Mouse (Mus musculus): Measurements from ENCODE around the gene Rnf19b. TPM values are rescaled to one million over a fixed set of nuclear protein-coding genes. Genes with fewer than 3 reads are reported as not detected.

Gene Rnf19b
- total RNA-seq, 1 experiment, result 66.7 TPM

- no peak for TF ChIP-seq CHD2 (IDR thresholded peaks at IDR 0.05; ENCODE audit: low read depth, low read length)
- TF ChIP-seq HCFC1 (IDR thresholded peaks at IDR 0.05; ENCODE audit: borderline replicate concordance, insufficient read depth, low read length), result no peak
- TF ChIP-seq MAFK (IDR thresholded peaks at IDR 0.05; ENCODE audit: insufficient read depth, low read depth, low read length), result no peak
- TF ChIP-seq ZC3H11A (IDR thresholded peaks at IDR 0.05; ENCODE audit: borderline replicate concordance, low read depth, low read length), result no peak
- no peak for TF ChIP-seq ZNF384 (IDR thresholded peaks at IDR 0.05; ENCODE audit: low read depth, low read length)
- H3K9me3 ChIP-seq (ENCODE audit: control insufficient read depth, insufficient read depth, low read depth, low read length), result no peaks in the 10 kb centered on the region
- H3K9ac ChIP-seq (ENCODE audit: insufficient read depth, low read depth, low read length, poor library complexity, severe bottlenecking), result no peak overlapping the region
- H3K36me3 ChIP-seq (ENCODE audit: control insufficient read depth, insufficient read depth, low read length, poor library complexity, severe bottlenecking), result no peaks in the 10 kb centered on the region
- in situ Hi-C loops (cut with MboI; ENCODE audit: low sequenced_read_pairs in 2 of 2, unreplicated experiment in 2 of 2), result no loop called here
- no peak for DNase-seq (ENCODE audit: low read depth, low spot score)
- H3K4me1 ChIP-seq (ENCODE audit: control insufficient read depth in 2 of 2, insufficient read depth in 2 of 2, low read length in 2 of 2, poor library complexity in 1 of 2), result peaks cover 4 to 6% of the 10 kb centered on the region in 2 experiments; a peak in 3 of 4 replicates
- H3K27ac ChIP-seq (ENCODE audit: insufficient read depth, low read depth, low read length, poor library complexity, severe bottlenecking), result no peak overlapping the region
- no peak overlapping the region for H3K4me3 ChIP-seq (ENCODE audit: insufficient read depth in 1 of 2, low read depth in 1 of 2, low read length in 2 of 2, poor library complexity in 1 of 2, severe bottlenecking in 1 of 2)
Measured at GRCm38 (mm10) chr4:129065688-129066236, 7.7 kb downstream of the Rnf19b start.

GRCm38 (mm10) chr4:129067638-129068415, 9.8 kb downstream of the Rnf19b start:
- Histone ChIP-seq H3K4me3 (ENCODE audit: insufficient read depth in 1 of 2, low read depth in 1 of 2, low read length in 2 of 2, poor library complexity in 1 of 2, severe bottlenecking in 1 of 2) (no peak overlapping the region), H3K9me3 (ENCODE audit: control insufficient read depth, insufficient read depth, low read depth, low read length) (no peaks in the 10 kb centered on the region), H3K27ac (ENCODE audit: insufficient read depth, low read depth, low read length, poor library complexity, severe bottlenecking) (no peak overlapping the region; the same call in 1 of the 2 replicates), H3K36me3 (ENCODE audit: control insufficient read depth, insufficient read depth, low read length, poor library complexity, severe bottlenecking) (peaks cover 2% of the 10 kb centered on the region; the same call in 1 of the 2 replicates), H3K4me1 (ENCODE audit: control insufficient read depth in 2 of 2, insufficient read depth in 2 of 2, low read length in 2 of 2, poor library complexity in 1 of 2) (peaks cover 0 to 4% of the 10 kb centered on the region in 2 experiments; a peak in 1 of 4 replicates), H3K9ac (ENCODE audit: insufficient read depth, low read depth, low read length, poor library complexity, severe bottlenecking) (no peak overlapping the region)
- in situ Hi-C loops (cut with MboI; ENCODE audit: low sequenced_read_pairs in 2 of 2, unreplicated experiment in 2 of 2), result no loop called here
- DNase-seq (ENCODE audit: low read depth, low spot score), result no peak
- TF ChIP-seq ZNF384 (IDR thresholded peaks at IDR 0.05; ENCODE audit: low read depth, low read length) (no peak), ZC3H11A (IDR thresholded peaks at IDR 0.05; ENCODE audit: borderline replicate concordance, low read depth, low read length) (no peak), HCFC1 (IDR thresholded peaks at IDR 0.05; ENCODE audit: borderline replicate concordance, insufficient read depth, low read length) (no peak), MAFK (IDR thresholded peaks at IDR 0.05; ENCODE audit: insufficient read depth, low read depth, low read length) (no peak), CHD2 (IDR thresholded peaks at IDR 0.05; ENCODE audit: low read depth, low read length) (no peak)

- Histone ChIP-seq H3K4me1 (ENCODE audit: control insufficient read depth in 2 of 2, insufficient read depth in 2 of 2, low read length in 2 of 2, poor library complexity in 1 of 2) (peaks cover 0 to 4% of the 10 kb centered on the region in 2 experiments; a peak in 1 of 4 replicates), H3K9me3 (ENCODE audit: control insufficient read depth, insufficient read depth, low read depth, low read length) (no peaks in the 10 kb centered on the region), H3K9ac (ENCODE audit: insufficient read depth, low read depth, low read length, poor library complexity, severe bottlenecking) (no peak overlapping the region), H3K36me3 (ENCODE audit: control insufficient read depth, insufficient read depth, low read length, poor library complexity, severe bottlenecking) (peaks cover 4% of the 10 kb centered on the region; the same call in 1 of the 2 replicates), H3K4me3 (ENCODE audit: insufficient read depth in 1 of 2, low read depth in 1 of 2, low read length in 2 of 2, poor library complexity in 1 of 2, severe bottlenecking in 1 of 2) (no peak overlapping the region), H3K27ac (ENCODE audit: insufficient read depth, low read depth, low read length, poor library complexity, severe bottlenecking) (no peak overlapping the region)
- in situ Hi-C loops (cut with MboI; ENCODE audit: low sequenced_read_pairs in 2 of 2, unreplicated experiment in 2 of 2), result no loop called here
- DNase-seq (ENCODE audit: low read depth, low spot score), result no peak
- no peak for TF ChIP-seq MAFK (IDR thresholded peaks at IDR 0.05; ENCODE audit: insufficient read depth, low read depth, low read length)
- TF ChIP-seq CHD2 (IDR thresholded peaks at IDR 0.05; ENCODE audit: low read depth, low read length), result no peak
- TF ChIP-seq HCFC1 (IDR thresholded peaks at IDR 0.05; ENCODE audit: borderline replicate concordance, insufficient read depth, low read length), result no peak
Measured at GRCm38 (mm10) chr4:129068848-129069247, 10.8 kb downstream of the Rnf19b start.

GRCm38 (mm10) chr4:129079126-129079525, 21.1 kb downstream of the Rnf19b start:
- no peak overlapping the region for H3K9ac ChIP-seq (ENCODE audit: insufficient read depth, low read depth, low read length, poor library complexity, severe bottlenecking)
- peaks cover 44% of the 10 kb centered on the region for H3K36me3 ChIP-seq (ENCODE audit: control insufficient read depth, insufficient read depth, low read length, poor library complexity, severe bottlenecking)
- TF ChIP-seq MAFK (IDR thresholded peaks at IDR 0.05; ENCODE audit: insufficient read depth, low read depth, low read length) (no peak), CHD2 (IDR thresholded peaks at IDR 0.05; ENCODE audit: low read depth, low read length) (no peak)
- H3K27ac ChIP-seq (ENCODE audit: insufficient read depth, low read depth, low read length, poor library complexity, severe bottlenecking), result no peak overlapping the region
- DNase-seq (ENCODE audit: low read depth, low spot score), result no peak
- H3K4me1 ChIP-seq (ENCODE audit: control insufficient read depth in 2 of 2, insufficient read depth in 2 of 2, low read length in 2 of 2, poor library complexity in 1 of 2), result no peaks in the 10 kb centered on the region
- H3K4me3 ChIP-seq (ENCODE audit: insufficient read depth in 1 of 2, low read depth in 1 of 2, low read length in 2 of 2, poor library complexity in 1 of 2, severe bottlenecking in 1 of 2), result no peak overlapping the region
- H3K9me3 ChIP-seq (ENCODE audit: control insufficient read depth, insufficient read depth, low read depth, low read length), result peaks cover 2% of the 10 kb centered on the region; the same call in 1 of the 2 replicates
- in situ Hi-C loops (cut with MboI; ENCODE audit: low sequenced_read_pairs in 2 of 2, unreplicated experiment in 2 of 2), result loop anchor here in 1 of 2 experiments (10.0 kb wide), 1 partner anchor 124 kb away; no protein-coding TSS in a partner anchor

All from ES-E14 (cell line).